Mouse (Mus musculus): ENCODE measurements at regions not wholly inside any gene's neighbourhood (a gene's known extent, or its start where the extent isn't known, plus 50 kb on each side); places are given as distances from the start of the nearest gene placed in this dataset.

GRCm38 (mm10) chr11:112137401-112138020 is 644.5 kb upstream of the Sox9 start:
- TF ChIP-seq MAX (IDR thresholded peaks at IDR 0.05; ENCODE audit: low read depth) (no peak), POLR2A (IDR thresholded peaks at IDR 0.05; ENCODE audit: insufficient read length, low read depth) (no peak), TCF12 (IDR thresholded peaks at IDR 0.05; ENCODE audit: insufficient read depth, poor library complexity, severe bottlenecking) (no peak)
